In the genomic region with DNA sequence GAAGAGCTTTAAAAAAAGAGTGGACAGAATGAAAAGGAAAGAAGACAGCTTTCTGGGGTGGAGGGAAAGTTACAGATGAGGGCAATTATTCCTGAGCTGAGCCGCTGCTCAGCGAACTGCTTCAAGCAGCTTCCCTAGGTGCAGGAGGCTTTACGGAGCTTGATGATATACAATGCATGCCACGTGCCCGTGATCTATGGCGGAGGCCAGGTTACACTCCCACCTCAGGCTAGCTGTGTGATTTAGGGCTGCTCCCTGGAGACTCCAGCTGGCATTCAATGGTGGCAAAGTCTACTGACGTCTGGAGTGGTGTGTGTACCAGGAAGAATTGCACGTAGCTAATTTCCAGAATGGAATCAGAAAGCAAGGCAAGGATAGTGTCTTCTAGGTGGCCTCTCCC, we compare ENCODE assay signal across 21 mouse cellular contexts.
A peak's percentile ranks its signal among the peaks of the same experiment; 100 is the strongest.
DNase-seq lines count a peak whose midpoint lies in the region; ATAC-seq and TF ChIP-seq lines count a peak whose summit lies in the region.
"Had no signal": no experiment of that assay in that cellular context is flagged by ENCODE, and none has a peak within 500 bp of the region (broad histone marks: within the 10 kb centered on the region; RNA-seq: fewer than 3 reads in every experiment).

No protein-coding gene starts in this region.

- peak; percentile 52; the same call in 1 of the 2 replicates for ATAC-seq in hindbrain, embryonic 13.5 days (ENCODE audit: low FRiP score)
- ATAC-seq in hindbrain, embryonic 11.5 days (ENCODE audit: low FRiP score), result no peak
- peak; percentile 78 for ATAC-seq in kidney, postnatal 0 days (replicated peaks; ENCODE audit: low FRiP score, low read depth)
- ATAC-seq in neural tube, embryonic 12.5 days (ENCODE audit: low FRiP score, low read depth), result peak; percentile 81; the same call in 1 of the 2 replicates
- peak; percentile 61 for ATAC-seq in neural tube, embryonic 15.5 days (ENCODE audit: low FRiP score)
- ATAC-seq: activated CD4-positive, CD25-positive, alpha-beta regulatory T cell, adult 4 months; forebrain, embryonic 16.5 days; hindbrain, embryonic 16.5 days; Patski had no signal

- no peak for DNase-seq in hindbrain, embryonic 11.5 days (ENCODE audit: low spot score)
- DNase-seq in kidney, postnatal 0 days (ENCODE audit: low spot score), result peak; percentile 57
- no peak for DNase-seq in kidney, adult 9 months
- no peak for DNase-seq in frontal cortex, postnatal 36 days (ENCODE audit: low spot score in 2 of 2)
- DNase-seq: adrenal gland, postnatal 14 days; cerebellum, adult 11-12 months; cerebellum, adult 9-11 months; cerebellum, postnatal 36 days; gastrocnemius, postnatal 25 days had no signal

- H3K4me1 ChIP-seq in hindbrain, embryonic 13.5 days (replicated peaks), result no peaks in the 10 kb centered on the region
- H3K4me1 ChIP-seq in hindbrain, embryonic 11.5 days (replicated peaks; ENCODE audit: control insufficient read depth, insufficient read depth, low read length), result no peaks in the 10 kb centered on the region
- H3K4me1 ChIP-seq in kidney, postnatal 0 days (replicated peaks; ENCODE audit: insufficient read depth, low read length), result no peaks in the 10 kb centered on the region
- H3K4me1 ChIP-seq in neural tube, embryonic 12.5 days, result no peaks in the 10 kb centered on the region
- peaks cover 2% of the 10 kb centered on the region; the same call in 1 of the 2 replicates for H3K4me1 ChIP-seq in neural tube, embryonic 15.5 days
- H3K4me1 ChIP-seq: forebrain, embryonic 12.5 days; heart, embryonic 12.5 days; hindbrain, embryonic 10.5 days had no signal

- H3K9me3 ChIP-seq in hindbrain, embryonic 13.5 days, result no peaks in the 10 kb centered on the region
- no peaks in the 10 kb centered on the region for H3K9me3 ChIP-seq in hindbrain, embryonic 11.5 days (ENCODE audit: control insufficient read depth, low read length)
- H3K9me3 ChIP-seq in kidney, postnatal 0 days (replicated peaks; ENCODE audit: low read length), result no peaks in the 10 kb centered on the region
- no peaks in the 10 kb centered on the region for H3K9me3 ChIP-seq in neural tube, embryonic 12.5 days
- H3K9me3 ChIP-seq in neural tube, embryonic 15.5 days (replicated peaks), result no peaks in the 10 kb centered on the region
- H3K9me3 ChIP-seq: embryonic facial prominence, embryonic 13.5 days; forebrain, embryonic 12.5 days; heart, embryonic 12.5 days; hindbrain, embryonic 10.5 days had no signal

- H3K9ac ChIP-seq in hindbrain, embryonic 13.5 days, result no peak overlapping the region
- H3K9ac ChIP-seq in hindbrain, embryonic 11.5 days (ENCODE audit: low read depth, low read length), result no peak overlapping the region
- no peak overlapping the region for H3K9ac ChIP-seq in kidney, postnatal 0 days (ENCODE audit: low read depth, low read length)
- H3K9ac ChIP-seq in neural tube, embryonic 12.5 days, result no peak overlapping the region
- no peak overlapping the region for H3K9ac ChIP-seq in neural tube, embryonic 15.5 days (replicated peaks)
- H3K9ac ChIP-seq: embryonic facial prominence, embryonic 13.5 days; forebrain, embryonic 12.5 days; heart, embryonic 12.5 days had no signal

- no peak overlapping the region for H3K4me2 ChIP-seq in hindbrain, embryonic 13.5 days
- no peak overlapping the region for H3K4me2 ChIP-seq in hindbrain, embryonic 11.5 days (replicated peaks; ENCODE audit: low read depth, low read length)
- H3K4me2 ChIP-seq in kidney, postnatal 0 days (ENCODE audit: low read length), result no peak overlapping the region
- H3K4me2 ChIP-seq in neural tube, embryonic 12.5 days (replicated peaks), result no peak overlapping the region
- 0 out of 2 replicates have a peak overlapping the region, but pooled peaks have one; percentile 20 for H3K4me2 ChIP-seq in neural tube, embryonic 15.5 days
- H3K4me2 ChIP-seq: embryonic facial prominence, embryonic 13.5 days; forebrain, embryonic 12.5 days; heart, embryonic 12.5 days had no signal

- TF ChIP-seq CTCF in kidney, postnatal 0 days (IDR thresholded peaks at IDR 0.05; ENCODE audit: low read depth), result no peak

- no peak overlapping the region for H3K4me3 ChIP-seq in hindbrain, embryonic 13.5 days
- no peak overlapping the region for H3K4me3 ChIP-seq in hindbrain, embryonic 11.5 days (ENCODE audit: low read depth, low read length)
- H3K4me3 ChIP-seq in kidney, postnatal 0 days (replicated peaks; ENCODE audit: low read depth, low read length), result no peak overlapping the region
- no peak overlapping the region for H3K4me3 ChIP-seq in neural tube, embryonic 12.5 days
- no peak overlapping the region for H3K4me3 ChIP-seq in neural tube, embryonic 15.5 days (replicated peaks)
- H3K4me3 ChIP-seq: embryonic facial prominence, embryonic 13.5 days; forebrain, embryonic 12.5 days; heart, embryonic 12.5 days; hindbrain, embryonic 10.5 days had no signal

- 64% methylated on average over 8 of the region's 8 CpGs for WGBS in hindbrain, embryonic 13.5 days
- 76% methylated on average over 8 of the region's 8 CpGs for WGBS in hindbrain, embryonic 11.5 days
- 11% methylated on average over 8 of the region's 8 CpGs for WGBS in kidney, postnatal 0 days
- WGBS in neural tube, embryonic 12.5 days, result 54% methylated on average over 8 of the region's 8 CpGs
- 36% methylated on average over 8 of the region's 8 CpGs for WGBS in neural tube, embryonic 15.5 days

- no peak overlapping the region for H3K27ac ChIP-seq in hindbrain, embryonic 13.5 days
- H3K27ac ChIP-seq in hindbrain, embryonic 11.5 days (ENCODE audit: low read depth, low read length), result no peak overlapping the region
- no peak overlapping the region for H3K27ac ChIP-seq in kidney, postnatal 0 days
- H3K27ac ChIP-seq in neural tube, embryonic 12.5 days, result no peak overlapping the region
- no peak overlapping the region for H3K27ac ChIP-seq in neural tube, embryonic 15.5 days (replicated peaks)
- H3K27ac ChIP-seq: embryonic facial prominence, embryonic 13.5 days; forebrain, embryonic 12.5 days; hindbrain, embryonic 10.5 days had no signal

- no peaks in the 10 kb centered on the region for H3K36me3 ChIP-seq in hindbrain, embryonic 13.5 days
- no peaks in the 10 kb centered on the region for H3K36me3 ChIP-seq in hindbrain, embryonic 11.5 days (ENCODE audit: control insufficient read depth, insufficient read depth, low read length)
- no peaks in the 10 kb centered on the region for H3K36me3 ChIP-seq in kidney, postnatal 0 days (ENCODE audit: insufficient read depth, low read length)
- H3K36me3 ChIP-seq in neural tube, embryonic 12.5 days, result no peaks in the 10 kb centered on the region
- no peaks in the 10 kb centered on the region for H3K36me3 ChIP-seq in neural tube, embryonic 15.5 days
- H3K36me3 ChIP-seq: embryonic facial prominence, embryonic 13.5 days; forebrain, embryonic 12.5 days; heart, embryonic 12.5 days; hindbrain, embryonic 10.5 days had no signal

- H3K27me3 ChIP-seq in hindbrain, embryonic 13.5 days, result no peaks in the 10 kb centered on the region
- H3K27me3 ChIP-seq in hindbrain, embryonic 11.5 days (ENCODE audit: control insufficient read depth, insufficient read depth, low read length), result no peaks in the 10 kb centered on the region
- no peaks in the 10 kb centered on the region for H3K27me3 ChIP-seq in kidney, postnatal 0 days (ENCODE audit: insufficient read depth, low read length)
- H3K27me3 ChIP-seq in neural tube, embryonic 12.5 days (replicated peaks), result no peaks in the 10 kb centered on the region
- no peaks in the 10 kb centered on the region for H3K27me3 ChIP-seq in neural tube, embryonic 15.5 days (replicated peaks)
- H3K27me3 ChIP-seq: CH12.LX; embryonic facial prominence, embryonic 13.5 days; forebrain, embryonic 12.5 days; heart, embryonic 12.5 days; Patski had no signal
